Mouse (Mus musculus): ENCODE measurements at regions not wholly inside any gene's neighbourhood (a gene's known extent, or its start where the extent isn't known, plus 50 kb on each side); places are given as distances from the start of the nearest gene placed in this dataset.

DNA sequence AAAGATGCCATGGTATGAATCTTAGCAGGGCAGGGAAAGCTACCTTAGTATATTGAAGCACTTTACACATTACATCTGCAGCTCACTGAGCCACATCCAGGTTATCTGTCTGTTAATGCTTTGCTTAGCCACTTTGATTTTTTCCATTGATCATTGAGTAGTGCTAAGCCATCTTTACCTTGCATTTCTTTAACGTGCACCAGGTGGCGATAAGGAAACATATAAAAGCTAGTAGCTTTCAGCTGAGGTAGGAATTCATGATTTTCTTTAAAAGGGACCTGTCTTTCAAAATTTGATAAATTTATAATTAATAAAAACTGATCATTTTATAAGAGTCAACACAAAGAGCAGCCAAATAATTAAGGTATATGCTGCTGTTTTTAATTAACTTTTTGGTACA is 426.3 kb upstream of the Tpk1 start:
- DNase-seq (ENCODE audit: low spot score in 2 of 2): peak; percentile 29 to 38

DNA sequence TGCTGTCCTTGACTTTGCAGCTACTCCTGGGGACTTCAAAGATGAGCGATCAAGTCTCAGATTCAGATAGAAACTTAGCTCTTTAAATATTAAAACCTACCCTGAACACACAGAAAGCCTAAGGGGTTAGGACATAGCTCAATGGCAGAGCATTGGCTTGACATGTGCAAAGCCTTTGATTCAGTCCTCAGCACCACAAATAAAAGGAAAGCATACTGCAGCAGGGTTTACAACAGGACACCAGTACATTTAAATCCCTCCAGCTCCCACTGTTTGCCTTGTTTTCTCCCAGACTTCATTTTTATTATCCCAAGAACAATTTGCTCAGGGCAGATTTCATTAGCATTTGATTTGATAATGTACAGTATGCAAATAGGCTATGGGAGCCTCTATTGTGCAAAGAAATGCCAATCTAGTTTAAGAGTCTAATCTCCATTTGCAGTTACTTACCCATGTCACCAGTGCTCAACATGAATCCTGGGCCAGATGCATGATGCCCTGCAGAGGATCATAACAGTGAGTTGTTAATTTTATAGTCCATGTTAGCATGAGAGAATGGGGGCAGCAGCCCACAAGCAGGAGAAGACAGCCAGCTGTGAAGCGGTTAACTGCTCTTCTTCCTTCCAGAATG is 416.0 kb upstream of the Tpk1 start:
- DNase-seq (ENCODE audit: low spot score in 2 of 2): no peak

DNA sequence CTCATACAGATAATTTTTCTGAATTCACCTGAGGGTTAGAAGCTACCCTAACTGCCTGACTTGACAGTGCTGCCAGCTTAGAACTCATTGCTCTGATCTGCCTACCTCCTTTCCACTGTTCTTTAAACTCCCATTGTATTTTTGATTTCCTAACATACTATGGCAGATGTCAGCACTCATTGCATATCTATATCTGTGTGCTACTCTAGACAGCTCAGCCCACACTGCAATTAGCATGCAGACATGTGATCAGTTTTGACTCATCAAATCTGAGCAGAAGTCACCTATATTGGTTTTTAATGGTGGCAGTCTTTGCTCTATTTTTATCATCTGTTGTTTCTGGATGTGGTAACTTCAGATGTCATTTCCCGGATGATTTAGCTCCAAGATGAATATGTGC is 407.0 kb upstream of the Tpk1 start:
- no peak for DNase-seq (ENCODE audit: low spot score in 2 of 2)

DNA sequence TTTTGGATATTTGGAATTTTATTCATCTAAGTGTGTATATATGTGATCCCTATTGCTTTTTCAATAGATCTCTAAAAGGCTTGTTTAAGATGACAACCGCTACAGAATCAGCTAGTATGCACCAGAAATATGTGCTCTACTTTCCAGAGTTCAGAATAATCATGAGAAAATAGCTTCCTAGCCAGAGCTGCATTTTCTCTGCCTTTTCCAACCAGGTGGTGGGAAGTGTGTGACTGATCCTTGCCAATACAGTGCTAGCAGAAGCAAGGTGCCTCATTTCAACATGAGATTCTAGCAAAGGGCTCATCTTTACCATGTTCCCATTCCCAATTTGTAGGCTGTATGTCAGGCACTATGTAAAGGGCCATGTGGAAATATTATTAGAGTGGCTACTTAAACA is 401.8 kb upstream of the Tpk1 start:
- DNase-seq (ENCODE audit: low spot score in 2 of 2): peak; percentile 6 to 7

Measured in right cerebral cortex, adult 2 months (tissue).